ENCODE assay signal across 14 mouse cellular contexts in genomic region chr2:132509261-132509660, GRCm38 (mm10).
A peak's percentile ranks its signal among the peaks of the same experiment; 100 is the strongest.
DNase-seq lines count a peak whose midpoint lies in the region; ATAC-seq and TF ChIP-seq lines count a peak whose summit lies in the region.
"Had no signal": no experiment of that assay in that cellular context is flagged by ENCODE, and none has a peak within 500 bp of the region (broad histone marks: within the 10 kb centered on the region; RNA-seq: fewer than 3 reads in every experiment).

No protein-coding gene starts in this region.

- intact Hi-C loops in left cerebral cortex, postnatal 4 days (cut with DNase I), result no loop called here

- peak overlapping the region; percentile 17; the same call in 1 of the 2 replicates for H3K27ac ChIP-seq in cerebellum, adult 2 months (ENCODE audit: insufficient read depth, low read length)
- no peak overlapping the region for H3K27ac ChIP-seq in liver, embryonic 12.5 days
- no peak overlapping the region for H3K27ac ChIP-seq in kidney, embryonic 15.5 days
- no peak overlapping the region for H3K27ac ChIP-seq in midbrain, embryonic 14.5 days (replicated peaks; ENCODE audit: low read depth, low read length)
- H3K27ac ChIP-seq: limb, embryonic 13.5 days; lung, embryonic 15.5 days; midbrain, embryonic 12.5 days had no signal

- peak; percentile 49 for ATAC-seq in CD4-positive, CD25-positive, alpha-beta regulatory T cell, adult 4 months
- no peak for ATAC-seq in liver, embryonic 12.5 days
- no peak for ATAC-seq in kidney, embryonic 15.5 days (replicated peaks; ENCODE audit: low FRiP score)
- no peak for ATAC-seq in midbrain, embryonic 14.5 days (ENCODE audit: low FRiP score, low TSS enrichment)

- peak; percentile 25 to 34 for DNase-seq in left cerebral cortex, adult 18-20 months (ENCODE audit: low spot score in 2 of 2)
- DNase-seq in left cerebral cortex, postnatal 4 days, result no peak
- peak; percentile 49 to 72 for DNase-seq in cerebellum, adult 2 months
- peak; percentile 42 to 52 for DNase-seq in layer of hippocampus, adult 8-10 months (ENCODE audit: low spot score in 2 of 2)
- DNase-seq in midbrain, embryonic 14.5 days, result no peak
- DNase-seq: embryo, embryonic 11 days; heart, postnatal 36 days; kidney, adult 11 months had no signal

- TF ChIP-seq CTCF in cerebellum, adult 2 months (IDR thresholded peaks at IDR 0.05; ENCODE audit: borderline replicate concordance, insufficient read depth, low read depth, low read length), result no peak

- no peaks in the 10 kb centered on the region for H3K9me3 ChIP-seq in liver, embryonic 12.5 days (replicated peaks)
- H3K9me3 ChIP-seq in kidney, embryonic 15.5 days (replicated peaks), result no peaks in the 10 kb centered on the region
- H3K9me3 ChIP-seq in midbrain, embryonic 14.5 days (ENCODE audit: control insufficient read depth, low read length), result no peaks in the 10 kb centered on the region
- H3K9me3 ChIP-seq: limb, embryonic 13.5 days; lung, embryonic 15.5 days; midbrain, embryonic 12.5 days had no signal

- no peak for TF ChIP-seq POLR2A in cerebellum, adult 2 months (IDR thresholded peaks at IDR 0.05; ENCODE audit: borderline replicate concordance, insufficient read depth, low read length)

- no peaks in the 10 kb centered on the region for H3K27me3 ChIP-seq in cerebellum, adult 2 months (ENCODE audit: control insufficient read depth, insufficient read depth, low read length)
- 0 out of 2 replicates have a peak, but pooled peaks cover 4% of the 10 kb centered on the region for H3K27me3 ChIP-seq in liver, embryonic 12.5 days (replicated peaks)
- no peaks in the 10 kb centered on the region for H3K27me3 ChIP-seq in kidney, embryonic 15.5 days
- no peaks in the 10 kb centered on the region for H3K27me3 ChIP-seq in midbrain, embryonic 14.5 days (ENCODE audit: control insufficient read depth, insufficient read depth, low read length)
- H3K27me3 ChIP-seq: limb, embryonic 13.5 days; lung, embryonic 15.5 days; midbrain, embryonic 12.5 days had no signal

- WGBS in cerebellum, adult 2 months, result 14% methylated on average over 9 of the region's 9 CpGs
- 64% methylated on average over 9 of the region's 9 CpGs for WGBS in liver, embryonic 12.5 days (ENCODE audit: insufficient replicate concordance)
- 74% methylated on average over 9 of the region's 9 CpGs for WGBS in kidney, embryonic 15.5 days
- WGBS in midbrain, embryonic 14.5 days, result 85% methylated on average over 9 of the region's 9 CpGs

- H3K4me3 ChIP-seq in cerebellum, adult 2 months (replicated peaks; ENCODE audit: insufficient read depth, low read depth, low read length), result no peak overlapping the region
- H3K4me3 ChIP-seq in liver, embryonic 12.5 days, result no peak overlapping the region
- no peak overlapping the region for H3K4me3 ChIP-seq in kidney, embryonic 15.5 days (replicated peaks)
- H3K4me3 ChIP-seq in midbrain, embryonic 14.5 days (replicated peaks; ENCODE audit: low read depth, low read length), result no peak overlapping the region
- H3K4me3 ChIP-seq: limb, embryonic 13.5 days; lung, embryonic 15.5 days; midbrain, embryonic 12.5 days had no signal

- H3K36me3 ChIP-seq in liver, embryonic 12.5 days, result no peaks in the 10 kb centered on the region
- no peaks in the 10 kb centered on the region for H3K36me3 ChIP-seq in kidney, embryonic 15.5 days
- H3K36me3 ChIP-seq in midbrain, embryonic 14.5 days (ENCODE audit: control insufficient read depth, insufficient read depth, low read length), result no peaks in the 10 kb centered on the region
- H3K36me3 ChIP-seq: limb, embryonic 13.5 days; lung, embryonic 15.5 days; midbrain, embryonic 12.5 days had no signal

- H3K4me1 ChIP-seq in cerebellum, adult 2 months (ENCODE audit: control insufficient read depth, insufficient read depth, low read length), result peaks cover 25% of the 10 kb centered on the region
- H3K4me1 ChIP-seq in liver, embryonic 12.5 days, result peaks cover 27% of the 10 kb centered on the region
- H3K4me1 ChIP-seq in kidney, embryonic 15.5 days, result no peaks in the 10 kb centered on the region
- no peaks in the 10 kb centered on the region for H3K4me1 ChIP-seq in midbrain, embryonic 14.5 days (ENCODE audit: control insufficient read depth, insufficient read depth, low read length)
- H3K4me1 ChIP-seq: midbrain, embryonic 12.5 days had no signal

- no peak overlapping the region for H3K9ac ChIP-seq in liver, embryonic 12.5 days
- H3K9ac ChIP-seq in kidney, embryonic 15.5 days, result no peak overlapping the region
- H3K9ac ChIP-seq in midbrain, embryonic 14.5 days (replicated peaks; ENCODE audit: low read length), result no peak overlapping the region
- H3K9ac ChIP-seq: limb, embryonic 13.5 days; lung, embryonic 15.5 days; midbrain, embryonic 12.5 days had no signal

- no peak overlapping the region for H3K4me2 ChIP-seq in liver, embryonic 12.5 days
- no peak overlapping the region for H3K4me2 ChIP-seq in kidney, embryonic 15.5 days
- no peak overlapping the region for H3K4me2 ChIP-seq in midbrain, embryonic 14.5 days (ENCODE audit: low read length)
- H3K4me2 ChIP-seq: limb, embryonic 13.5 days; lung, embryonic 15.5 days; midbrain, embryonic 12.5 days had no signal

Comparison
In these comparisons a context has a peak if more than half of its experiments do, and no peak if none do; other contexts are left out.
1. DNase-seq: peak in left cerebral cortex, adult 18-20 months (2 of 2), cerebellum, adult 2 months (2 of 2) and layer of hippocampus, adult 8-10 months (2 of 2); none in left cerebral cortex, postnatal 4 days (single experiment) and midbrain, embryonic 14.5 days (single experiment).